Mouse (Mus musculus): ENCODE measurements around the gene Zfp385b. TPM values are rescaled to one million over a fixed set of nuclear protein-coding genes. Genes with fewer than 3 reads are reported as not detected.

Zfp385b gene
- polyA plus RNA-seq, 1 experiment from 2014 or later, result 3.8 TPM

GRCm38 (mm10) chr2:77556938-77557337 lies 262.5 kb downstream of the Zfp385b start:
- H3K4me3 ChIP-seq, result no peak overlapping the region
- H3K9me3 ChIP-seq (replicated peaks), result no peaks in the 10 kb centered on the region
- no peaks in the 10 kb centered on the region for H3K36me3 ChIP-seq
- ATAC-seq (ENCODE audit: low FRiP score), result no peak
- H3K4me2 ChIP-seq (replicated peaks), result no peak overlapping the region
- H3K27ac ChIP-seq, result no peak overlapping the region
- H3K27me3 ChIP-seq, result no peaks in the 10 kb centered on the region
- peaks cover 5% of the 10 kb centered on the region; the same call in 1 of the 2 replicates for H3K4me1 ChIP-seq
- 83% methylated on average over 4 of the region's 4 CpGs for WGBS
- no peak overlapping the region for H3K9ac ChIP-seq

GRCm38 (mm10) chr2:77555980-77556379 lies 263.5 kb downstream of the Zfp385b start:
- H3K27me3 ChIP-seq, result no peaks in the 10 kb centered on the region
- H3K9me3 ChIP-seq (replicated peaks), result no peaks in the 10 kb centered on the region
- WGBS, result 45% methylated on average over 7 of the region's 7 CpGs
- no peaks in the 10 kb centered on the region for H3K36me3 ChIP-seq
- ATAC-seq (ENCODE audit: low FRiP score), result peak; percentile 68
- no peak overlapping the region for H3K4me2 ChIP-seq (replicated peaks)
- H3K4me3 ChIP-seq, result no peak overlapping the region
- H3K27ac ChIP-seq, result no peak overlapping the region
- H3K4me1 ChIP-seq, result peaks cover 5% of the 10 kb centered on the region; the same call in 1 of the 2 replicates
- no peak overlapping the region for H3K9ac ChIP-seq

GRCm38 (mm10) chr2:77552675-77553074 lies 266.8 kb downstream of the Zfp385b start:
- Histone ChIP-seq H3K9me3 (replicated peaks) (no peaks in the 10 kb centered on the region), H3K36me3 (no peaks in the 10 kb centered on the region), H3K4me2 (replicated peaks) (no peak overlapping the region), H3K27me3 (no peaks in the 10 kb centered on the region), H3K4me1 (peaks cover 5% of the 10 kb centered on the region; the same call in 1 of the 2 replicates), H3K9ac (no peak overlapping the region), H3K27ac (no peak overlapping the region), H3K4me3 (no peak overlapping the region)
- no peak for ATAC-seq (ENCODE audit: low FRiP score)
- 47% methylated on average over 8 of the region's 8 CpGs for WGBS

- Histone ChIP-seq H3K4me1 (no peaks in the 10 kb centered on the region), H3K36me3 (no peaks in the 10 kb centered on the region), H3K4me2 (replicated peaks) (no peak overlapping the region), H3K27me3 (no peaks in the 10 kb centered on the region), H3K9ac (no peak overlapping the region), H3K27ac (no peak overlapping the region), H3K9me3 (replicated peaks) (no peaks in the 10 kb centered on the region), H3K4me3 (no peak overlapping the region)
- ATAC-seq (ENCODE audit: low FRiP score), result no peak
- WGBS, result 44% methylated on average over 1 of the region's 1 CpGs
Observed at GRCm38 (mm10) chr2:77543388-77543787, 276.1 kb downstream of the Zfp385b start.

- Histone ChIP-seq H3K4me1 (no peaks in the 10 kb centered on the region), H3K4me3 (no peak overlapping the region), H3K4me2 (replicated peaks) (no peak overlapping the region), H3K9me3 (replicated peaks) (no peaks in the 10 kb centered on the region), H3K9ac (no peak overlapping the region), H3K27ac (no peak overlapping the region), H3K27me3 (no peaks in the 10 kb centered on the region), H3K36me3 (no peaks in the 10 kb centered on the region)
- no peak for ATAC-seq (ENCODE audit: low FRiP score)
- 61% methylated on average over 2 of the region's 2 CpGs for WGBS
Observed at GRCm38 (mm10) chr2:77542605-77543004, 276.8 kb downstream of the Zfp385b start.

GRCm38 (mm10) chr2:77541681-77542080 lies 277.8 kb downstream of the Zfp385b start:
- Histone ChIP-seq H3K4me1 (no peaks in the 10 kb centered on the region), H3K9me3 (replicated peaks) (no peaks in the 10 kb centered on the region), H3K4me3 (no peak overlapping the region), H3K4me2 (replicated peaks) (no peak overlapping the region), H3K27ac (no peak overlapping the region), H3K9ac (no peak overlapping the region), H3K36me3 (no peaks in the 10 kb centered on the region), H3K27me3 (no peaks in the 10 kb centered on the region)
- no peak for ATAC-seq (ENCODE audit: low FRiP score)
- WGBS, result 94% methylated on average over 4 of the region's 4 CpGs

GRCm38 (mm10) chr2:77540860-77541259 lies 278.6 kb downstream of the Zfp385b start:
- 87% methylated on average over 3 of the region's 3 CpGs for WGBS

GRCm38 (mm10) chr2:77536556-77536955 lies 282.9 kb downstream of the Zfp385b start:
- 84% methylated on average over 3 of the region's 3 CpGs for WGBS
- no peak overlapping the region for H3K4me2 ChIP-seq (replicated peaks)
- H3K9me3 ChIP-seq (replicated peaks), result no peaks in the 10 kb centered on the region
- H3K4me1 ChIP-seq, result no peaks in the 10 kb centered on the region
- no peak overlapping the region for H3K27ac ChIP-seq
- H3K27me3 ChIP-seq, result no peaks in the 10 kb centered on the region
- H3K36me3 ChIP-seq, result no peaks in the 10 kb centered on the region
- no peak overlapping the region for H3K9ac ChIP-seq
- no peak for ATAC-seq (ENCODE audit: low FRiP score)
- no peak overlapping the region for H3K4me3 ChIP-seq

More at GRCm38 (mm10) chr2:77540860-77541259, 278.6 kb downstream of the Zfp385b start:
- Histone ChIP-seq H3K4me2 (replicated peaks) (no peak overlapping the region), H3K4me3 (no peak overlapping the region), H3K27me3 (no peaks in the 10 kb centered on the region), H3K4me1 (no peaks in the 10 kb centered on the region), H3K27ac (no peak overlapping the region), H3K9me3 (replicated peaks) (no peaks in the 10 kb centered on the region), H3K9ac (no peak overlapping the region), H3K36me3 (no peaks in the 10 kb centered on the region)
- ATAC-seq (ENCODE audit: low FRiP score), result no peak

- Histone ChIP-seq H3K27me3 (no peaks in the 10 kb centered on the region), H3K36me3 (no peaks in the 10 kb centered on the region), H3K4me3 (no peak overlapping the region), H3K9me3 (replicated peaks) (no peaks in the 10 kb centered on the region), H3K4me1 (no peaks in the 10 kb centered on the region), H3K27ac (no peak overlapping the region), H3K4me2 (replicated peaks) (no peak overlapping the region), H3K9ac (no peak overlapping the region)
- no peak for ATAC-seq (ENCODE audit: low FRiP score)
- WGBS, result 91% methylated on average over 7 of the region's 7 CpGs
Observed at GRCm38 (mm10) chr2:77528079-77528752, 291.2 kb downstream of the Zfp385b start.

GRCm38 (mm10) chr2:77527616-77528015 lies 291.8 kb downstream of the Zfp385b start:
- no peak overlapping the region for H3K4me2 ChIP-seq (replicated peaks)
- no peaks in the 10 kb centered on the region for H3K9me3 ChIP-seq (replicated peaks)
- no peak for ATAC-seq (ENCODE audit: low FRiP score)
- no peak overlapping the region for H3K4me3 ChIP-seq
- no peak overlapping the region for H3K9ac ChIP-seq
- H3K4me1 ChIP-seq, result no peaks in the 10 kb centered on the region
- H3K27ac ChIP-seq, result no peak overlapping the region
- no peaks in the 10 kb centered on the region for H3K36me3 ChIP-seq
- H3K27me3 ChIP-seq, result no peaks in the 10 kb centered on the region
- WGBS, result 86% methylated on average over 6 of the region's 6 CpGs

- Histone ChIP-seq H3K36me3 (no peaks in the 10 kb centered on the region), H3K4me2 (replicated peaks) (no peak overlapping the region), H3K27ac (no peak overlapping the region), H3K9ac (no peak overlapping the region), H3K9me3 (replicated peaks) (no peaks in the 10 kb centered on the region), H3K27me3 (no peaks in the 10 kb centered on the region), H3K4me1 (no peaks in the 10 kb centered on the region), H3K4me3 (no peak overlapping the region)
- no peak for ATAC-seq (ENCODE audit: low FRiP score)
- 91% methylated on average over 4 of the region's 4 CpGs for WGBS
Observed at GRCm38 (mm10) chr2:77526803-77527202, 292.6 kb downstream of the Zfp385b start.

- Histone ChIP-seq H3K9ac (no peak overlapping the region), H3K4me1 (no peaks in the 10 kb centered on the region), H3K4me3 (no peak overlapping the region), H3K4me2 (replicated peaks) (no peak overlapping the region), H3K36me3 (no peaks in the 10 kb centered on the region), H3K27ac (no peak overlapping the region), H3K9me3 (replicated peaks) (no peaks in the 10 kb centered on the region), H3K27me3 (no peaks in the 10 kb centered on the region)
- 72% methylated on average over 5 of the region's 5 CpGs for WGBS
- no peak for ATAC-seq (ENCODE audit: low FRiP score)
Observed at GRCm38 (mm10) chr2:77526301-77526700, 293.1 kb downstream of the Zfp385b start.

- H3K4me3 ChIP-seq, result no peak overlapping the region
- no peak overlapping the region for H3K9ac ChIP-seq
- H3K4me1 ChIP-seq, result peaks cover 7% of the 10 kb centered on the region
- H3K9me3 ChIP-seq (replicated peaks), result no peaks in the 10 kb centered on the region
- H3K4me2 ChIP-seq (replicated peaks), result no peak overlapping the region
- WGBS, result 65% methylated on average over 4 of the region's 4 CpGs
- no peak overlapping the region for H3K27ac ChIP-seq
- ATAC-seq (ENCODE audit: low FRiP score), result no peak
- H3K36me3 ChIP-seq, result no peaks in the 10 kb centered on the region
- H3K27me3 ChIP-seq, result no peaks in the 10 kb centered on the region
Observed at GRCm38 (mm10) chr2:77522223-77522622, 297.2 kb downstream of the Zfp385b start.
